Mouse (Mus musculus) cerebral cortex, adult 2 months (tissue): ENCODE results near the gene Svep1.

Source experiments
- WGBS: fragments of 180-500 bp; shearing (Covaris S2); methylation state at CpG from one replicate; pipeline ENCODE4 v1.1.7; 2018; 5-methylcytosine and 5-hydroxymethylcytosine counted together

Svep1 gene

DNA sequence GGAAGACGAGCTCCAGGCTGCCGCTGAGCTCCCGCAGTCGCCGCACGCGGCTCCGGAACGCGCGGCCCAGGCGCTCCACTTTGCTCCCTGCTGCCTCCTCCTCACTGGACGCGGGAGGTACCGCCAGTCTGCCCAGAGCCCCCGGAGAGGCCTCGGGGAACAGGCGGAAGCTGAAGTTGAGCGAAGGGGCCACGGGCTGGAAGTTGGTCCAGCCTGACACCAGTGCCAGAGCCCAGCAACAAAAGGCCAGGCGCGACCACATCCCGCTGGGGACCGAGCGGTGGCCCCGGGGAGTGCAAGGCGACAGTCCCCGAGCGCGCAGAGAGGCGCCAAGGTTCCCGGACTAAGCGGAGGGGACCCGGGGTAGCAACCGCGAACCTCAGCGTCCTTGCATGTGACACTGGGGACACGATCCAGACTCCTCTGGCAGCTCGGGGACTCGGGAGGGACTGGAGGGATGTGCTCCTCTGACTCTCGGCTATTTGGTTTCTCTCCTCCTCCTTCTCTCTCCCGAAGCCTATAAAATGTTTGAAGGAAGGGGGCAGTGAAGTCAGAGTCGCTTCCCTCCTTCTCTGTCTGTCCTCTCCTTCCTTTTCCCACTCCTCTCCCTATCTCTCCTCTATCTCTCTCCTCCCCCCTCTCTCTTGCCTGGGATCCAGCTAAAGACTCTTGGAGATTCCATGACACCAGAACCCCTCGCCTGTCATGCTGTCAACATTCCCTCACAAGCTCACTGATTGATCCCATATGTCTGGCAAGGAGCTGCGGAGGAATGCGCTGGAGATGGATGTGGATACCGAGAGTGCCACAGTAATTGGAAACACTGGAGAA is at the start of gene Svep1:
Gene Svep1, minus strand, starts transcription at position 745 of the 831 bp plus-strand sequence.
- under 1% methylated on average over 47 of the region's 47 CpGs for WGBS

DNA sequence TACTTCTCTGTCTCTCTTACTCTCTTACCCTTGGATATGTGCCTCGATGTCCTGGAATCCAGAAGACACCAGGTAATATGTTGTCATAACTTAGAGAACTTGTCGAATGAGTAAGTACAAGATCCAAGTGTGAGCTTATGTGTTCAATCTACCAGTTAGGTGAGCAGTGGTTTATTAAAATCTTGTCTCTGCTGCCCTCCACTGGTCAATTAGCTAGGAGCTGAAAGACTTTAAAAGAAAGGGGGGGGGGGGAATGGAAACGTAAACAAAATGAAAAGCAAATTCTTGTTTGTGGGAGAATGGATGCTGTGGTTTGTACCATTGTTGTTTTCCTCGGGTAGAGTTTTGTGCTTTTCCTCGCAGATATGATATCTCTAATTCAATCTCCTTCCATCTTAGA is 46.8 kb upstream of the Svep1 start:
- WGBS = 20% methylated on average over 5 of the region's 5 CpGs

DNA sequence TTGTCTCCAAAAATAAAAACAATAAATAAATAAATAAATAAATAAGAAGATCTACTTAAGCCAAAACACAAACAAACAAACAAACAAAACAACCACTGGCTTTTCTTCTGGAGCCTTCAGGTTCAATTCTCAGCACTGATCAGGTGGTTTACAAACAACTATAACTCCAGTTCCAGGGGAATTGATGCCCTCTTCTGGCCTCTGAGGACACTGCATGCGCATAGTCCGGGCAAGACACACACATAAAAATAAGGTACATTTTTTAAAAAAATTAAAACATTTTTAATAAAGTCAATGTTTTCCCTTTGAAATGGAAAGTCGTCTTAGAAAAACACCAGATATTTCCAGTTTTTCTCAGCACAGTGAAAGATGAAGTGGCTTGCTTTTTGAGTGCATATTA is 45.7 kb upstream of the Svep1 start:
- WGBS = 93% methylated on average over 3 of the region's 3 CpGs

DNA sequence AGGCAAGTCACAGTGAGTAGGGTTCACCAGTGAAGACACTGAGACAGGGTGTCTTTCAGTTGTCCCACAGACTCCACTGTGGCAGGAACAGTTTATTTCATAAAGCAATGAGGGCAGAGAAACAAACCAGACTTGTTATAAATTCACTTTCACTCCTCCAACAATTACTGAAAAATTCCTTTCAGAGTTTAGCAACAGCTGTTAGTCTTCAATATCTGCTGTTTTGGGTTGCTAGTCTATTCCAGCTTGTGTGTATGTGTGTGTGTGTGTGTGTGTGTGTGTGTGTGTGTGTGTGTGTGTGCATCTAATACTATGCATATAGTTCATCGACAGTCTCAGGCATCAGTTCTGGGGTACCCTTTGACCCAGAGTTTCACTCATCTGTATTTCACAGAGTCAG is 38.9 kb upstream of the Svep1 start:
- WGBS = 100% methylated on average over 1 of the region's 1 CpGs

DNA sequence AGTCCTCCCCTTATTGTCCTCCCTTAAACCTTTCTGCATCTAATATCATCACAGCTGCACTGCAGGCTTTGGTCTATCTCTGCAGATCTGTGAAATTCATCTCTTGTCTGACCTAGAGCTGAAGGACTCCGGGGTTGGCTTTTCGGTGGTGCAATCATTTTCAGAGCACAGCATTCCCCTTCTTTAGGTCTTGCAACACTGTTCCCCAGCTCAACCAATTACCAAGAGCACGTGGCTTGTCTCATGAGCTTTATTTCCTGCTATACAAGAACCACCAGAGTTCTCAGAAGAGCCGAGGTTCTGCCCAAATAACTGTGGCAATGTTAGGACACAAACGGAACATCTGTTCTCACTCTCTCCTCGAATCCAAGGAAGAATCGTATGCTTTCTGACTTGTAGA is 33.8 kb upstream of the Svep1 start:
- 77% methylated on average over 7 of the region's 7 CpGs for WGBS

DNA sequence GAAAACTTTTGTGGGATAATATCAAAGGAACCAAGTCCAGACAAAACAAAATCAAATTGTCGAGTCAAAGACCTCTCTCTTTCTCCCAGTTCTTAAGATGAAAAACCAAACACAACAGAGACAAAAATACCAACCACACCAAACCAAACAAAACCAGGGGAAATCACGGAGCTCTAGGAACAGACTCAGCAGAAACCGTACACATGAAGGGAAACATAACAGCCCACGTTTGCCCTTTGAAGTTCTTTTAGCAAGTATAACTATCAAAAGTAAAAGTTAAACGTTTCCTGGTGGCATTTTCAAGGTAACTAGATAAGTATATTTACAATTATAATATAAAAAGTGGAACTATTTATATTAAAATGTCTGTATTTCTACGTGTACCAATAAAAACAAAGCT is 29.2 kb upstream of the Svep1 start:
- 57% methylated on average over 6 of the region's 6 CpGs for WGBS

DNA sequence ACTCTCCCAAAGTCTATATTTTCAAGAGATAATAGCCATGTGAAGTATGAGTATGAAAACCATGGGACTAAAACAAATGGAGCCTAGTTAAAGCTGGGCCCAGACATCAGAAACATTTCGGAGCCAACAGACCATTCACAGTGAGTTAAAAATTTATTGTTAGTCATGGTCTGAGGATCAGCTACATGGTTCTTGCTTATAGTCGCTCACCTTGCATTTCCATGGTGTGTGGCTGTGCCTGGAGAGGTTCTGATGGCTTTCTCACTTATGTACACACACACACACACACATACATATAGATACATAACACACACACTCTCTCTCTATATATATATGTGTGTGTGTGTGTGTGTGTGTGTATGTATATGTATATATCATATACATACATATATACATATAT is 16.8 kb upstream of the Svep1 start:
- WGBS = 90% methylated on average over 2 of the region's 2 CpGs

DNA sequence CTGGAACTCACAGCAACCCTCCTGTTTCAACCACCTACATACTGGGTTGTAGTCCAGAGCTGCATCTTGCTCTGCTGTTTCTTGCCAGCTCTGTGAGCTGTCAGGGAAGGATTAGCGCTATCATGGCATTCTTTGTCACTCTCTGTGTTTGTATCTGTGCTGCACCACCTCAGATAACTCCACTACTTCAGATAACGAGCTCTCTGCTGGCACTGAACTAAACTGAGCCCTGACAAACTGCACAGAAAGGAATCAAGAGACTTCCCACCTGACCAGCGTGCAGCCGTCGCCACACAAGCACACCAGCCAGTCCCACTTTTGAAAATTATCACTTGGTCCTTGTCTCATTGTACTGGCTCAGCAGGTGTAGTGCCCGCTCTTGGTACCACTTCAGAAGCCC is 4.7 kb upstream of the Svep1 start:
- WGBS = 66% methylated on average over 6 of the region's 6 CpGs

DNA sequence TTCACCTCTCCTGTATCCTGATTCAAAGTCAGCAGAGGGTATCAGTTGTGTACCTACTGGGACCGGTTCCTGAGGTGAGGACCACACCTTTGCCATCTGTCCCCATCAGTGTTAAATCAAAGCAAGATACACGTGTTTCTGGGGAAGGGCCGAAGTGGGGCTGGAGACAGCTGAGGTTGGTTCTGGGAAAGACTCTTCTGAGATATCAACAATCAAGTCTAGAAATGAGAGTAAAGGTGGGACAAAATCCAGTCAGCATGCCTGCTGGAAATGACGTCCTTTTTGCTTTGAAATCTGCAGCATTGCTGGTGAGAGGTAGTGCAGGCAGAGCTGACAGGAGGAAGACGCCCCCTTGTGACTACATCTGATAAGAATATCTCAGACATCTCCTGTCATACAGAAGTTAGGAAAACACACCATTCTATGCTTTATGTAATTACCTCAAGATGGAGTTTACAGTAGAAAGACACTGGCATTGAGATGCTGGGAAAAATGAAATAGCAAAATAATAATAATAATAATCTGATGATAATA is 4.0 kb upstream of the Svep1 start:
- WGBS = 65% methylated on average over 5 of the region's 5 CpGs

DNA sequence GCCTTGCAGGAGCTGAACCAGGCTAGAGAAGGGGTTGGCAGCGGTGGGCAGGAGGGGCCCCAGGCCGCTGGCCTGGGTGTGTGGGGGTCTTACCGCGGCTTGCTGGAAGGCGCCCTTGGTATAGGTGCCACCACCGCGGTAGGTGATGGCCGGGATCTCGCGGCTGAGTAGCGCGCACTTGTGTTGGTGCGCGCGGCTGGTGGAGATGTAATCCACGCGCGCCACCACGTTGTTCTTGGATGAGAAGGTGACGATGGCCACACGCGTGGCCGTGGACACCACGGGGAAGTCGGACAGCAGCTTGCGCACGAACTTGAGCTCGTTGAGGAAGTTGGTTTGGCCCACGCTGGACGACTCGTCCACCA is 927 bp downstream of the Svep1 start:
- under 1% methylated on average over 31 of the region's 31 CpGs for WGBS

DNA sequence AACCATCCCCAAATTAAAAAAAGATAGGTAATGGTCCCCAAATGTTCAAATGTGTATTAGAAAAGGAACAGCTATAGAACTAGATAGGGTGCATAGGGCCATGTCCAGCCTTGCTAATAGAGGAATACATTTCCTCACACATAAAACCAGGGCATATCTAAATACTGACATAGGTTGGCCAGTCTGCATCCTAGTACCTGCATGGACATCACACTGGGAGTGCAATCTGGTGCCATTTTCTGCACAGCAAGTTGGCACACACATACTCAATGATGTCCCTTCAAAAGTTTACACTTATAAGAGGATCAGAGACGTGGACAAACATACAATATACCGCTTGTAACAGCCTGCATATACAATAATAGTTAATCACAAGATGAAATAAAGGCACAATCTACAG is 5.0 kb downstream of the Svep1 start:
- 96% methylated on average over 2 of the region's 2 CpGs for WGBS

DNA sequence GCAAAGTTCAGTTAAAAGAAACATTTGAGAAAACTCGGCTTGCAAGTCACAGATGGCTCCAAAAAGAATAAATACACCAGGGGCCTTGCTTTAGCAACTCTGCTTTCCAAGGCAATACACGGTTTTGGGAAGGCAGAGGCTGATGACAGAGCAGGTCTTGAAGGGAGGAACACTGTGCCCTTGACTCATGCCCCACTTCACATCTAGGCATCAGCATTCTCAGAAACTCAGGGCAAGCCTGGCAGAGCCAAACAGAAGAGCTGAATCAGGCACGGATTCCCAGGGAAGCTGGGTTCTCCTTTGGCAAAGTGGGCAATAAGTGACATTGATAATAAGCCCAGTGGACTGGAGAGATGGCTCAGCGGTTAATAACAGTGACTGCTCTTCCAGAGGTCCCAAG is 5.8 kb downstream of the Svep1 start:
- 83% methylated on average over 4 of the region's 4 CpGs for WGBS

DNA sequence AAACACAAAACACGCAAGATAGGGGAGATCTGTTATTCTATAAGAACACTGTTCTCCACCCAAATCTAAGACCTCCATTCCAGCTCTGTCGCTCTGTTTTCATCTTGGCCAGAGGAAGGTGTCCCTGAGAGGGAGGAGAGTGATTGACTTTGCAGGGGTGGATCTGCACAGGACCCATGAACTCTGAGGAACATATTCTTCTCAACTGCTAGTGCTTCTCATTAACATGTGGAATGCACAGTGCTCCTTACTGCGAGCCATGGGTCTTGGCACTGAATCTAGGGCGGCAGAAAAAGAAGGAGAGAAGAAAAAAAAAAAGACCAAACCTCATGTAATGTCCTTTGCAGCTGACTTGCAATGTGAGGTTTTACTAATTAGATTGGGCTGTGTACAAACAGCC is 9.4 kb downstream of the Svep1 start:
- 61% methylated on average over 4 of the region's 4 CpGs for WGBS

DNA sequence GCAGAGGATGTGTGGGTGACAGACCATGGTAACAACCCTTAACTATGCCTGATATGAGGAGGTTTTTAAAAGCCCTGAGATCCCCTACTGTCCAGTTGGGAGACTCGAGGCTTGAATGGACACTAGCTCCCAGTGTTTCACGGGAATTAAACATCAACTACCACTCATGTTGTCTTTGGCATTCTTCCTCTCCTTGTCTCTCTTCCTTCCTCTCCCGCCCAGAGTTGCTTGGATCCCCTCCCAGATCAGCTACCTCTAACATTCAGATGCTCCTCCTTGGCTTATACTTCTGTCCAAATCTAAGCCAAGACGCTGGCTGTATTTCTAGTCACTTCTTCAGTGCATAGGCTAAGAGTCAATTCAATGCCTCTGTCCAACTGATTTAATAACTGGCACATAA is 9.9 kb downstream of the Svep1 start:
- WGBS = 39% methylated on average over 4 of the region's 4 CpGs

DNA sequence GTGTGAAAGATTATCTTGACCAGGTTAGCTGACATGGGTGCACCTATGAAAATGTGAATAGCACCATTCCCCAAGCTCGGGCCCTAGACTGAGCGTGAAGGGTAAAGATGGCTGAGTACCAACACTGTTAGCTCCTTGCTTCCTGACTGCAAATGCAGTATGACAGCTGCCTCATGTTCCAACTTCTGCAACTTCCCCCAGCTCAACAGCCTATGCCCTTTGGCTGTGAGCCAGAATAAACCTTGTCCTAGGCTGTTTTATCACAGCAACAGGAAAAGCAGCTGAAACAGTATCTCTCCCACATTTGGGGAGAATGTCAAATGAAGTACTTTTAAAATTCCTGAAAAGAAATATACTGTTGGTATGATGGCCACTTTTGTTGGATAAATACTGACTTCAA is 10.7 kb downstream of the Svep1 start:
- WGBS = 92% methylated on average over 2 of the region's 2 CpGs

DNA sequence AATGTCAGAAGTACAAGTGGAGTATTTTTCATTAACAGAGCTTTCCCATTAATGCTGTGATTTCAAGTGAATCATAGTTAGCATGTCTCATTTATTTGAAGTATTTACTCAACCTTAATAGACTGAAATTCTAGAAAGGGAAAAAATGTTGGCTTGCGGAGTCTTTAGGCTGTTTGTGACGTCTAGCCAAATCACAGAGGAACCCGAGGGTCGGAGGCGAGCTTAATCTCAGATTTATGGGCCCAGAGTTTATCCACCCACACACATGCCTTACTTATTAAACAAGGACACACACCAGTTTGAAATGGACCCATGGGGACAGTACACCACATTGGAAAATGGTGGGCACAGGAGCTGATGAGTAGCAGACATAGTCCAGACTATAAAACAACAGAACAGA is 17.4 kb downstream of the Svep1 start:
- WGBS = 88% methylated on average over 5 of the region's 5 CpGs

DNA sequence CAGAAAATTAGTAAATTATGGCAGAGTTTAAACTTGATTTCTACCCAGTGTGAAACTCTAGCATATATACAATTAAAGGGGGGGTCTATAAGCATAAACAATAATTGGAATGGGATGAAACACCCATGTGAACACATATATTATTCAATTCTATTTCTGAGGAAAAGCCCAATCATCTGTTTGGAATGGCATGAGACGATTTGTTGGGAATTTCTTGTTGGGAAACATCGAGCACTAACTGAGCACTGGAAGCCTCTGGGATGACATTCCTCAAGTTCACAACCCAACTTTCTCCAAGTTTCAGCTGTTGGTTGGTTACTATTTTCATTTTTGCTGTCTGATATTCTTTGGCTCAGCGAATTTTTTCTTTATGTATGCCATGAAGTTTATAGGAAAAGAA is 21.3 kb downstream of the Svep1 start:
- 89% methylated on average over 3 of the region's 3 CpGs for WGBS

DNA sequence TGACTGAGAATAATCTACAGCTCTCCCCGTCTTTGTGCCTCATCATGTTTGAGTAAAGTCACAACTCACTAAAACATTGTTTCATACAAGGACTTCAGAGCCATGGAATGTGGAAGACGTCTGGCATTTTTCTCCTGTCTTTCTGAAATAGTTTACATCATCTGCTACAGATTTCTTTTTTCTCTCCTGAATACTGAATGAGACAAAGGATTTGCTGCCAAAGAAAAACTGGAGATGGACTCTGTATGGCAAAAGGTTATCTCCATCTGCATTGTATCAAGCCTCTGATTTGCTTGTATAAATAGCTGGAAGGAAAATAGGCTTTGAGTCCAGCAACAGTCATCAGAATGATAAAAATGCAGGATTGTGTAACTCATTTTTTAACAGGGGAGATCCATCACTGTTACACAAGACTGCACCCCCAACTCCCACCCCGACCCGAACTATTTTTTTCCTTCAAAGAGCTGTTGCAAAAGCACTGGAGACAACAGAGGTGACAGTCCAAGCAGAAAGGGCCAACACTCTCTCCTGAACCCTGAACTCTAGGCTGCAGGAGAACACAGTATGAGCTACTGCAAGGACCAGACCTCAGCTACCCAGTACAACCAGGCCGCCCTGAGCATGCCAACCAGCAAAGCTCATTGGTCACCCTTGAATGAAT is 21.8 kb downstream of the Svep1 start:
- WGBS = 82% methylated on average over 5 of the region's 5 CpGs

DNA sequence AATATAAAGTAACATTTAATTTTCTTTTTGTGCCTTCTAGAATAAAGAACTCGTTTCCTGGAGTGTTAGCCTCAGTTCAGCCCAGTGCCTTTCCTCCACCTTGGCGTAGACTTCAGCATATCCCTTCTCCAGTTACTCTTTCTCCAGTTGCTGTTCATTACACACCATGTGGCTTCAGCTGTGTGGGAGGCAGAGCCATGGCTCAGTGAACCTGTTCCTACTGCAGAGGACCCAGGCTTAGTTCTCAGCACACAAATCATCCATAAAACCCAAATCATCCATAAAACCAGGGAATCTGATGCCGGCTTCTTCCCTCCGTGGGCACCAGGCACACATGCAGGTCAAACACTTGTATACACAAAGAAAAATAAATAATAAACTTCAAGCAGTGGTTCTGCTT is 22.8 kb downstream of the Svep1 start:
- WGBS = 90% methylated on average over 4 of the region's 4 CpGs

DNA sequence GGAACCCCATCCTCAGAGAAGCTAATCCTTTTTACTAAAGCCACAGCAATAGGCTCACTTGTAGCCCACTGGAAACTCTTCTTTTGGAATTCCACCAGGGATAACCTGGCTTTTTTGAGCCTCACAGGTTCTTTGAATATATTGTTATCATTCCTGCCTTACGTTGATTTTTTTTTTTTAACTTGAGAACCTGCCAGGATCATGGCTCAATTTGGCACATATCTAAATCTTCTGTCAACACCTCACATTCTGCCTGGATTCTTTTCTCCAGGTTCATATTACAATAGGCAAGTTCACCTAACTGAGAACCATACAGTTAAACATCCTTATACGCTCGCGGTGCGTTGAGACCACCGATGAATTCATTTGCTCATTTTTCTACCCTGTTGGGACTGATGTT is 28.2 kb downstream of the Svep1 start:
- 87% methylated on average over 6 of the region's 6 CpGs for WGBS

DNA sequence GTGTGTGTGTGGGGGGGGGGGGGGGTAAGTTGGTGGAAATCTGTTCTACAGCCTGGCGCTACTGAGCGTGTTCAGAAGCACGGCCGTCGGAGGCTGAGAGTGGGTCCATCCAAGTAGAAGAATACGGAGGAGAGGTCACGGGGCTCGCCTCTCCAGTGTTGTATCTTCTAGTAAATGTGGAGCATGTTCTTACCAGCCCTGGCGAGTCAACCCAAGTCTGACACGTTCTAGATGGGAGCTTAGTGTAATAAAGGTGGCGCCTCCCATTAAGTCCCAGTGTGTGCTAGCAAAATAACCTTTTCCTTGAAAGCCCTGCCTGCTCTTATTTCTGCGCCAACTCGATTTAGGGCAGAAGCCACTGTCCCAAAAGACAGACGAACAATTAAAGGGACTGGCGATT is 29.4 kb downstream of the Svep1 start:
- WGBS = 89% methylated on average over 15 of the region's 15 CpGs

DNA sequence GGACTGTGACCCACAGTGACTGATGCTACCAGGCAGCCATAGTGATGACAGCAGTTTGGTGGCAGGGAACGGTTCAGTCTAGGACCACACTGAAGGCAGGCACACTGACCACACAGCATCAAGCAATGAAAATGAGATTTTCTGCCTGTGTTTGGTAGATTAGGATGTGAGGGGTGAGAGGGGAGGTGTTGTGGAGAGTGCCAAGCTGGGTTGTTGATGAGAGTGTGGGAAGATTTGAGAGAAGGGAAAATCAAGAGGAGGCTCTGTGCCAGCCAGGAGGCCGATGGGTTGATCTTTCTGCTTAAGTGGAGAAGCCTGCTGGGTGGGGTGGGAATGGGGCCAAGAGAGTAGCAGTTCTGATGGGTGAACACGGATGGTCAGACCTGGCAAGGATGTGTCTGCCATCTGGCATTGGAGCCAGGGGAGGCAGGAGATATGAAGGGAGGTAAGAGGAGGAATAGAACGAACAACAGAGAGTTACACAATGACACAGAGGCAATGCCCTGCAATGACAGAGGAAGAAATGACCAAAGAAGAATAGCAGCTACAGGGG is 32.1 kb downstream of the Svep1 start:
- 64% methylated on average over 4 of the region's 4 CpGs for WGBS

DNA sequence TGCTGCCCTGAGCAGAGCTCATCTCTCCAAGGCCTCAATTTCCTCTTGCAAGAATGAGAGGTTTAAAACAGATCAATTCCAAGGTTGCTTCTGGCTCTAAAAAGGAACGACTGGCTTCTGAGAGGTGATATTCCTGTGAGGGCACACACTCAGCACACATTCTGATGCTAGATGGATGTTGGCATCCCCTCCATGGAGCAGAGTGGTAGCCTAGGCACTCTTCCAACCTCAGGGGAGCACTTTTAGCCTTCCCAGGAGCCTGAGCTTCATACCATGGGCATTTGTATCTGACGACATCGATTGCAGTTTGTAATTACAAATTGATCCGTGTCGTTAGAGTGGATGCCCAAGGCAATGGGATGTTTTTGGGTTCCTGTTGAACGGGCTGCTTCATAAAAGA is 33.3 kb downstream of the Svep1 start:
- 83% methylated on average over 6 of the region's 6 CpGs for WGBS
